Mouse (Mus musculus) frontal cortex, adult (tissue): ENCODE data around the gene Ect2l.

Source experiments
- ATAC-seq: cut with Nextera tagmentation; 2 replicates; pipeline ENCODE4 v1.9.2; 2017; ENCODE audit warnings: mild to moderate bottlenecking, moderate library complexity, mixed read lengths; ENCODE audit not compliant: low TSS enrichment

The Ect2l gene

GRCm38 (mm10) chr10:18210726-18211125, at the start of gene Ect2l:
TSS of gene Ect2l (minus strand) at chr10:18210890.
- peak; percentile 90 for ATAC-seq

- ATAC-seq: no peak
These were observed 40.7 kb upstream of the Ect2l start for GRCm38 (mm10) chr10:18251345-18251744.

DNA sequence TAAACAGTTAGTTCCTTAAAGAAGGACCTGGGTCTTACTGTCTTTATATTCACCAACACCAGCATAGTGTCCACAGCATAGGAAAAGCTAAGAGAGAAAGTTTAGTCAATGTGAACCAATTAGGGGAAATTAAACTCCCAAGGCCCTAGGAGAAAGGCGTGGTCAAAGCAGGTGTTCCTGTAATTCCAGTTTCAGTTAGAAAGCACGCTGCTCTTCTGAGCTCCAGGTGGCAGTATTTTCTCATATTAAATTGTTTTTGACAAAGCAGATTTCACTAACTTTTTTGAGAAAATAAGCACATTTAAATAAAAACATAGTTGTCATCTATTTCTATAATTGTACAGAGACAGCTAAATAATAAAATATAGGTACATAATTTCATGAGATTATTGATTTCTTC, 32.9 kb upstream of the Ect2l start:
- no peak for ATAC-seq

GRCm38 (mm10) chr10:18237191-18237590, 26.5 kb upstream of the Ect2l start:
- ATAC-seq: no peak

DNA sequence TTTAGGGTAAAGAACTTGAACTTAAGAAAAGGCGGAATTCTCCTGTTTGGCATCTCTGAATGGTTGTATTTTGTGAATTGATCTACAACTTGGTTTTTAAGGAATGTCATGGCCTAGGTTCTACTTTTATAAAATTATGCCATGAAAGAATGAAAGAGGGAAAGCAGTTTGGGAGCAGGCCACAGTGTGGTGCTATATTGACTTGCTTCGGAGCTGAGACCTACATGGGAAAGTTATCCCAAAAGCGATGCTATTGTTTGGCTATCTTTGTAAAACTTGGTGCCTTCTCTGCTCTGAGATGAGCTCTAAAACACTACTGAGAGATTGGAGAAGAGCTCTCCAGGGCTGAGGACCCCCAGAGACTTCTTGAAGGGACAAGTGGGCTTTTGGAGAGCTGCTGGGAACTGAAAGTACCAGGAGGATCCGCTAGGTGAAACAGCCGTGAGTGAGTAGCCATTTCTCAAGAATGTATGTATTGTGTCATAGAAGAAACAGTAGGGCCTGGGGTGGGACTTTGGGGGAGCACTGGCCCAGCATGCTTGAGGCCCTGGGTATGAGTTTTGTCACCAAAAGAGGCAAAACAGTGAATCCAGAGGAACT, 25.7 kb upstream of the Ect2l start:
- no peak for ATAC-seq

GRCm38 (mm10) chr10:18235402-18235747, 24.7 kb upstream of the Ect2l start:
- ATAC-seq: peak; percentile 64

- ATAC-seq: peak; percentile 97
These were observed 24.1 kb upstream of the Ect2l start, which contains the start of gene Ccdc28a for GRCm38 (mm10) chr10:18234560-18235401. TSS of gene Ccdc28a (minus strand) at chr10:18234998.

DNA sequence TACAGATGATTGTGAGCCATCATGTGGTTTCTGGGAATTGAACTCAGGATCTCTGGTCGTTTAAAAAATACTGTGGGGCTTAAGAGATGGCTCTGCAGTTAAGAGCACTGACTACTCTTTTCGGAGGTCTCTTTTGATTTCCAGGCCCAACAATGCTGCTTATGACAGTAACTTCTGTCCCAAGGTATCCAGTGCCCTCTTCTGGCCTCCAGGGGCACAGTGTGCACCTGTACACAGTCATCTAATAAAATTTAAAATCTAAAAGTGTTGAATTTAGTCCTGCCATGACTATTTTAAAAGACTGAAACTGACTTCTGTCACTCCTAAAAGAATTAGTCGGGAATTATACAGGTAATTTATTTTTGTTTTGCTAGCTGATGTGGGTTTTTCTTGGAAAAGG, 23.2 kb upstream of the Ect2l start:
- ATAC-seq: no peak

GRCm38 (mm10) chr10:18224386-18224785, 13.7 kb upstream of the Ect2l start:
- ATAC-seq: peak; percentile 64

DNA sequence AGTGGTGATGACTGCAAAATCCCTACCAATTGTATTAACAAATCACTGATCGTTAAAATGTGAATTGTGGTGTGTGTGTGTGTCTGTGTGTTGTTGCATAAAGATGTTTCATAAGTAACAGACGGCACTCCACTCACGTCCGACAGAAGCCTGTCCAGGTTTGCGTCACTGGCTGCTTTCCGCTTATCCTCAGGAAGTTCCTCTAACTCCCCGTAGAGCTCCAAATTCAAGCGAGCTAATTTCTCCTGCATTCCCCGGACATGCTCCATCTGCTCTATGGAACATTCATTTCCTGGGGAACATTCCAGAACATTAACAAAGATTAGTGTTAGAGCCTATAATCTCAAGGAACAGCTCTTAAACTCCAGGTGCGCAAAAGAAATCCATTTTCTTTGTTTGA, 8.7 kb upstream of the Ect2l start:
- no peak for ATAC-seq

GRCm38 (mm10) chr10:18214124-18214523, 3.4 kb upstream of the Ect2l start:
- no peak for ATAC-seq

GRCm38 (mm10) chr10:18213373-18213772, 2.7 kb upstream of the Ect2l start:
- ATAC-seq: no peak

DNA sequence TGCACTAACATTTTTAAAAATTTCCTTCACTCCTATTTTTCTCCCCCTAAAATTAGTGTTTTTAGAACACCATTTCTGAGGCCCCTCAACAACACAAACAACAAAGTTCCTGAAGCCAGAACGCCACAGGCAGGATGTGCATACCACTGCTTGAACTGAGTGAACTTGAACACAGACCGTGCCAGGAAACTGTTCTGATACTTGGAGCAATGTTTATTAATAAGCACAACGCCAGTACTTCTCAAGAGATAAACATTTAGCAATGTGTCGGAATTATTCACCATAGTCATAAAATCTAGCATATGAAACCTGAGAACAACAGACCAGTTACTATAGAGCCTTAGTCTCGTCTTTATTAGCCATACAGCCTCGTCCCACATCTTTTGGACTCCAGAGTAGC, 571 bp downstream of the Ect2l start:
- no peak for ATAC-seq

DNA sequence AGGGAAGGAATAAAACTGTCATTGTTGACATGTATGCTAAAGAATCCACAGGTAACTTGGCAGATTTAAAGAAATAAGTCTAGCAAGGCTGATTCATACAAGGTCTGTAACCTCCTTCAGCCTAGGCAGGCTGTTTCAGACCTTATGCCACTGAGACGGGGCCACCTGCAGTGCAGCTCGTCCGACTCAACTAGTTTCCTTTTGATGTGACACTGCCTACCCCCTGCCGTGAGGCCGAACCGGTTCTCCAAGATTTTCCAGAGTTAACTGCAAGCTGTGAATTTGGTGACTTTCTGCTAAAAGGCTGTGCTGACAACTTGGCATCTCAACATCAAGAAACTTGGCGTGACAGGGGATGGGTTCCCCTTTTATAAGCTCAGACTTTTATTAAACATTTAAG, 6.6 kb downstream of the Ect2l start:
- no peak for ATAC-seq

- ATAC-seq: no peak
These were observed 8.3 kb downstream of the Ect2l start for GRCm38 (mm10) chr10:18202401-18202800.

DNA sequence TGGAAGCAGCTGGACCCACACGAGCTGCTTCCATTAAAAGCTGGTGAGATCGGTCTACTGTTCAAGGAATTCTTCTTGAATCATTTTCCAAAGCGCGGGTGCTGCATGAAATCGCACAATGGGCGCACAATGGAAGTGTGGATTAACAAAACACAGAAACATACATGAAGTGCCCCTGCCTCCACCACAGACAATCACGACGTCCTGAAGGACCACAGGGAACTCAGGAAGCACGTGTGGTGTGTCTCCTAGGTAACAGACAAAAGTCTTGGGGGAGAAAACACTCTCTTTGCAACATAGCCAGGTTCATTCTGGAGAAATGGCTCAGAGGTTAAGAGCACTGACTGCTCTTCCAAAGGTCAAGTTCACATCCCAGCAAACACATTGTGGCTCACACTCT, 10.0 kb downstream of the Ect2l start:
- no peak for ATAC-seq

DNA sequence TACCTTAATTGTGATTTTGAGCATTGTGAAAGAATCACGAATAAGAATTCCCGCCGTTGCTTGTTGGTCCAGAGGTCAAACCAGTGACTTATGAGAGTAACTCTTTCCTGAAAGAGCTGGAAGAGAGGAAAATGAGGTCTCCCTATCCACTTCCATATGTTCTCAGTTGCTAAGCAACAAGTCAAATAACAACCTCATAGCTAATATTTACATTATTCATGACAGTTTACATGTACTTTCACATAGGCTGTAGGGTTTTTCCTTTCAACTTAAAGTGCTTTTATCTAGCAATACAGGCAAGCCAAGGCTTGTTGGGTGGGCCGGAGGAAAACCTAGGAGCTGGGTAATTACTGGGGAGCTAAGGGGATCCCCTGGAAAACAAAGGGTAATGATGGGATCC, 10.8 kb downstream of the Ect2l start:
- ATAC-seq: no peak

DNA sequence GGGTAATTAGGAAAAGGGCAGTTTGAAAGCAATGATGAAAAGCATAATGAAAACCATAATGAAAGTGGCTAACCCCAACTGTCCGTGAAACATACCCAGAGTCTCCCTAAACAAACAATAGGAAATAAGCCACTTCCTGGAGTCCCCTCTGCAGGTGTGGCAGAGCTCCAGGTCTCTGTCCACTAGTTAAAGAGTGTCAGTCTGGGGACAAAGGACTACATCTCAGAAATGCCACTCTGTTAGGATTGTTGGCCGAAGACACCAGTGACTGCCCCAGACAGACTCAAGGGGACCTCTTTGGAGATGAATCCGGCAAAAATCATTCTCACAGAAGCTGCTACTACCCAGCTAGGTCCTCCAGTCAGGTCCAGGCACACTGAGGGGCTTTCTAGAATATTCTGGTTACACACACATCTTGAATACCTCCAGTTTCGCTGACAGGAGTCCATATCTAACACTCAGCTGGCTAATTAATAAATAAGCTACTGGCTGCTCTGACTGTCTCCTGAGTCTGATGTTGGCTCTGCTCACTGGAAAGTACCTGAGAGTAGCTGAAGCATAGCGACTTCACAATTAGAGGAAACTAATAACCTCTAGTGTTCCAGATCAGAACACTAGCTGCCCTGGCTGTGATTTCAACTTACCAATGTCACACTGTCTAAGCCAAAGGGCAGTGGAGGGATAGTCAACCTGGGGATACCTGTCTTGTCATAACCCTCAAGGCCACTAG, 12.2 kb downstream of the Ect2l start:
- ATAC-seq: no peak

GRCm38 (mm10) chr10:18197206-18197979, 13.3 kb downstream of the Ect2l start:
- peak; percentile 97 for ATAC-seq

DNA sequence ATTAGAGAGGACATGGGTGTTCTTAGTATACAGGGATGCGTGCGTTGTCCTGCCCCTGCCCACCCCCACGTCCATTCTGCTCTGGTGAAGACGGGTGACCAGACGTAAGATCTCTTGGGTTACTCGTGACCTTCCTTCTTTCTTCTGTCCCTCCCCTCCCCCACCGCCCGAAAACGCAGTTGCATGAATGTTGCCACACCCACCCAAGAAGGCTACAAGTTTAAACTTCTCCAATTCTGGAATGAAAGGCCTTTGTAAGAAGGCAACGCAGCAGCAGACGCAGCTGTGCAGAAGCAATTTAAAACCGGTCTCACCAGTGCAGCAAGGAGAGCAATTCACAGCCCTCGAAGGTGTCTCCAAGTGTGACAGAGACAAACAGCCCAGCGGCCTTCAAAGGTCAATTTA, 16.0 kb downstream of the Ect2l start:
- ATAC-seq: no peak

DNA sequence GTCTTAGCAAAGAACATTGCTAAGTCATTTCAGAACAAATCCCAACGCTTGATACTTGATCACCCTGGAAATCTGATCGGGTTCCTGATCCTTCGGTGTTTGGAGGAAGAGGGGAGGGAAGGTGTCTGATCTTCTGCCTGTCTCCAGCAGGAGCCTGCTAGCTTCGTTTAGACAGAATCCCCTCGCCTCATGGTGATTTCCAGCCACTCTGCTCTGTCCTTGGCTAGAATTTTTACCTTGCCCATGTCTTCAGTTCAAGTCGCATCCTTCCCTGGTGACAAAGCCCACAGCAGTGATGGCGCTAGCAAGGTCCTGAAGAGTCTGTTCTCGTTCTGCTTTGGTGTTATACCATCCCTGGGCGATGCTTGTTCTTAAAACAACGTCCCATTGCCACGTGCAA, 16.5 kb downstream of the Ect2l start:
- ATAC-seq: no peak

DNA sequence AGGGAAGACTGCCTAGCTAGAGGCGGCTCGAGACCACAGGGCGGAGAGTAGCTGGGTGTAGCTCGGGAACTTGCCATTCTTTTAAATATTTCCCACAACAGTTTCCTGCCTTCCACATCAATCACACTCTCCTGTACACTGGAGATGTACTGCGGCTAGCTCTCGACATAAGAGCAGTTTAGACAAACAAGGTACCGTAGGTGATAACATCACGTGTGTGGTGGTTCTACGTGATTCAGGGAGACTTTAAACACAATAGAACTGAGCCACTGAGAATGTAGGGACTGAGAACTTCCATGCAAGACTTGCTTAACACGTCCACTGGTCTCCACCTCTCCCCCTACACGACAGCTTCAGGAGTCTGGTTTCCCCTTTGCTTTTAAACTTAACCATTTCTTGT, 17.5 kb downstream of the Ect2l start:
- no peak for ATAC-seq
